Mouse (Mus musculus): ENCODE data around the gene Fam222a. TPM values are rescaled to one million over a fixed set of nuclear protein-coding genes. Genes with fewer than 3 reads are reported as not detected.

Fam222a gene
- polyA plus RNA-seq, 1 experiment from 2014 or later = 7.1 TPM

DNA sequence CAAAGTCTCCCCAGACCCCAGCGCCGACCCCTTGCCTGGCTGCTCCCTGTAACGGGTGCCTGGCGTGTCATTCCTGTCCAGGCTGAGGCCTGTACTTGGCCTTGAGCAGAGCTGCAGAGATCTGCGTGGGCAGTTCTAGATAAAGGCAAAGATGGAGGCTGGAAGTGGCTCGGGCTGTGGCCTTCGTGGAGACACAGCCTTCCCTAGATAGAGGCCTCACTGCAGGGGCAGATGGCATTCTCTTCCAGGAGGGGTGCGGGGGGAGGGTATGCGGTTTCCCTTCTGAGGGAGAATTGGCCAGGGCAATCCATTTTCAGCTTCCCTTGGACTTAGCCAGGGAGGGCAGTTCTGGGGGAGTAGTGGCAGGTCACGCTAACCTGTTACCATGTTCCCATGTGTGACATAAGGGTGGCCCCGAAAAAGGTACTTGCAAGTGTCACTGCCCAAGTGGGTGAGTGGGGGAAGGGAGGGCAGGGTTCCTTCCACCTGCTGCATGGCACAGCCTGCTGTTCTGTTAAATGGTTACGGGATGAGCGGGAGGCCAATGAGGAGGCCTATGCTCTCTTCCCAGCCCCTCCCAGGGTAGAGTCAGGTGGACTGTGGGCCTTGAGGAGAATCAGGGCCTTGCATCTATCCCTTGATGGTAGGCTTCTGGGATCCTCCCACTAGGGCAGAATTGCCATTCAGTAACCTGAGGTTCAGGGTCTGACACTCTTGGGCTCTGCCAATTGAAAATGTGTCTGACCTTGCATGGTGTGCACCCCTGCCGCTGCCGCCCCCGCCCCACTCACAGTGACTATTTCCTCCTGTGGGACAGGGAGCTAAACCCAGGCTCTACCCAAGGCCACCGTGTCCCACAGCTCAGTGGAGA, 22.5 kb downstream of the Fam222a start:
- H3K4me3 ChIP-seq (ENCODE audit: low read depth, low read length) = no peak overlapping the region
- no peaks in the 10 kb centered on the region for H3K27me3 ChIP-seq (replicated peaks; ENCODE audit: control insufficient read depth, insufficient read depth, low read length)
- peak overlapping the region; percentile 51; the same call in 1 of the 2 replicates for H3K27ac ChIP-seq (ENCODE audit: low read depth)
- H3K9me3 ChIP-seq (ENCODE audit: control insufficient read depth, low read length) = no peaks in the 10 kb centered on the region
- H3K36me3 ChIP-seq (ENCODE audit: control insufficient read depth, insufficient read depth, low read length) = no peaks in the 10 kb centered on the region
- no peak overlapping the region for H3K9ac ChIP-seq (ENCODE audit: low read length)
- WGBS = 68% methylated on average over 17 of the region's 17 CpGs
- ATAC-seq (replicated peaks; ENCODE audit: low FRiP score, low TSS enrichment, low read depth) = no peak
- no peak overlapping the region for H3K4me2 ChIP-seq (ENCODE audit: low read length)
- H3K4me1 ChIP-seq (replicated peaks; ENCODE audit: control insufficient read depth, insufficient read depth, low read length) = peaks cover 76% of the 10 kb centered on the region
- no peak for DNase-seq (ENCODE audit: low spot score)

DNA sequence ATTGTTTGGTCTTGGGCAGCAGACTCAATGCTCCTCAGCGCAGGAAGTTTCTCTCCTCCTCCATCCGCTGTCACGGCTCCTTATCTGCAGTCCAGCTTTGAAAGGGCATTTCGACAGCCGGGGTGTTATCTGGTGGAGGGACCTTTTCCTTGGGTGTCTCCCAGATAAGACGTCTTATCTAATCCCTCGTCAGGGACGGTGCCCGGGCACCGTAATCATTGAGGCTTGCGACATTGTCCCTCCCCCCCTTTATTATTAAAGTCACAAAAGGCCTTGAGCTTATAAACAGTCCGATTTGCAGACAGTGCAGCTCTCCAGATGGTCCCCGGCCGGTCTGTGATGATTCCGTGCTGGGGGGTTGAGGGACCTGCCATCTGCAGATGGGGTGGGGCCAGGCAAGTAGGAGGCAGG, 23.3 kb downstream of the Fam222a start:
- WGBS = 22% methylated on average over 15 of the region's 15 CpGs
- no peak overlapping the region for H3K4me3 ChIP-seq (ENCODE audit: low read depth, low read length)
- no peaks in the 10 kb centered on the region for H3K27me3 ChIP-seq (replicated peaks; ENCODE audit: control insufficient read depth, insufficient read depth, low read length)
- peak overlapping the region; percentile 51; the same call in 1 of the 2 replicates for H3K27ac ChIP-seq (ENCODE audit: low read depth)
- peaks cover 74% of the 10 kb centered on the region for H3K4me1 ChIP-seq (replicated peaks; ENCODE audit: control insufficient read depth, insufficient read depth, low read length)
- ATAC-seq (replicated peaks; ENCODE audit: low FRiP score, low TSS enrichment, low read depth) (peak; percentile 37; the same call in 1 of the 2 replicates), DNase-seq (ENCODE audit: low spot score) (no peak)
- H3K9me3 ChIP-seq (ENCODE audit: control insufficient read depth, low read length) = no peaks in the 10 kb centered on the region
- no peak overlapping the region for H3K9ac ChIP-seq (ENCODE audit: low read length)
- H3K4me2 ChIP-seq (ENCODE audit: low read length) = peak overlapping the region; percentile 20; the same call in 1 of the 2 replicates
- H3K36me3 ChIP-seq (ENCODE audit: control insufficient read depth, insufficient read depth, low read length) = no peaks in the 10 kb centered on the region

DNA sequence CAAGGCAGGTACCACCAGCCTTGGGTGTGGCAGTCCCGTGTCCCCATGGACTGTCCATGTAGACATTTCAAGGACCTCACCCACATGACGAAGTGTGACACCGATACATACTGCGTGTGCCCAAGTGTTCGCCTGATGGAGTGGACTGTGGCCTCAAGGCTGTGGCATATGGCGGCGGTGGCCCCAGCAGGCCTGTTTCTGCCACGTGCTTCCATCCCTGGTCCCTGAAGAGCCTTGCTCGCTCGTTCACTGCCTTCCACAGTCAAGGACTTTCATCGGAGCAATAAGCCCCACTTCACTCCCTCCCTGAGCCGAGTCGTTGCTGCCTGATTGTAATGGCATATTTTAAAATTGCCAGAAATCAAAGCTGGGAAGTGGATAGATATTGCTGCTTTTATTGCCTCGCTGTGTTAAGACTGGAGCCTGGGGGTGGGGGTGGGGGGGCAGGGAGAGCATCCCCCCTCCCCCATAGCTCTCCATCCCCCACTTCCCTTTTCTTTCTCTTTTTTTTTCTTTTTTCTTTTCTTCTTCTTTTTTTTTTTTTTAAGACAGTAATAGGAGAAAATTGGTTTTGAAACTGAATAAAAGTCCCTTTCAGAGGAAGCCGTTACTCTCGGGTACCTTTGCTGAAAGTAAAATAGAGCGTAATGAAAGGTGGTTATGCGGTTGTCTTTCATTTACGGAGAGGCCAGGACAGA, 24.8 kb downstream of the Fam222a start:
- WGBS = 66% methylated on average over 19 of the region's 19 CpGs

DNA sequence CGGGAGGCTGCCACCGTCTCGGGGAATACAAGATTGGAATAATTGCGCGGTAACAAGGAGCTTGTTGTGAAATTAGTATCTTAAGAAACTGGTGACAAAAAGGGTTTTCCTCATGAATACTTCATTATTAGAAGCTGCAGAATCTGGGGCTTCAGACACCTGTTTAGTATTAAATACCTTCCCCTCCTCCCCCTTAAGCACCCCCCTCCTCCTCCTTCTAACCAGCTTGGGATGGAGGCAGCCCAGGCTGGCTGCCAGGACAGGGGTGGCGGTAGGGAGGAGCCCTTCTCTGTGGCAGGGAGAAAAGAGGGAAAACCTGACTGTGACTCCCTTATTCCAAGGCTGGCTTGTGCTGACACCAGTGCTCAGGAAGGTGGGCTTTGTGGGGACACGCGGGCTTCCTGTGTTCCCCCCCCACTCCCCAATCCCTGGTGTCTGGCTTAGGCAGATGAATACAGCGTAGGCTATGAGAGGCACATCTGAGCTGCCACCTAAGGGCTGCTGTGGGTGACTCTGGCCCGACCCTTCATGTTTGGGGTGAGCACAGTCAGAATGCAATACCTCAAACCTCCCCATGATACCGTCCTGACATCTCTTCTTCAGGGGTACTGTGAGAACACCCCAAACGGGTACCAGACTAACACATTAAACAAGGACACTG, 25.5 kb downstream of the Fam222a start:
- Histone ChIP-seq H3K27ac (ENCODE audit: low read depth) (no peak overlapping the region; the same call in 1 of the 2 replicates), H3K4me1 (replicated peaks; ENCODE audit: control insufficient read depth, insufficient read depth, low read length) (peaks cover 80% of the 10 kb centered on the region), H3K4me2 (ENCODE audit: low read length) (no peak overlapping the region), H3K9ac (ENCODE audit: low read length) (no peak overlapping the region), H3K9me3 (ENCODE audit: control insufficient read depth, low read length) (no peaks in the 10 kb centered on the region), H3K27me3 (replicated peaks; ENCODE audit: control insufficient read depth, insufficient read depth, low read length) (no peaks in the 10 kb centered on the region), H3K4me3 (ENCODE audit: low read depth, low read length) (no peak overlapping the region), H3K36me3 (ENCODE audit: control insufficient read depth, insufficient read depth, low read length) (no peaks in the 10 kb centered on the region)
- no peak for DNase-seq (ENCODE audit: low spot score)
- ATAC-seq (replicated peaks; ENCODE audit: low FRiP score, low TSS enrichment, low read depth) = no peak
- WGBS = 67% methylated on average over 11 of the region's 12 CpGs

More for the DNA sequence above, 24.8 kb downstream of the Fam222a start:
- Histone ChIP-seq H3K4me3 (ENCODE audit: low read depth, low read length) (no peak overlapping the region), H3K27ac (ENCODE audit: low read depth) (no peak overlapping the region), H3K27me3 (replicated peaks; ENCODE audit: control insufficient read depth, insufficient read depth, low read length) (no peaks in the 10 kb centered on the region), H3K4me1 (replicated peaks; ENCODE audit: control insufficient read depth, insufficient read depth, low read length) (peaks cover 80% of the 10 kb centered on the region), H3K9ac (ENCODE audit: low read length) (no peak overlapping the region), H3K36me3 (ENCODE audit: control insufficient read depth, insufficient read depth, low read length) (no peaks in the 10 kb centered on the region), H3K4me2 (ENCODE audit: low read length) (no peak overlapping the region), H3K9me3 (ENCODE audit: control insufficient read depth, low read length) (no peaks in the 10 kb centered on the region)
- DNase-seq (ENCODE audit: low spot score) = no peak
- no peak for ATAC-seq (replicated peaks; ENCODE audit: low FRiP score, low TSS enrichment, low read depth)

DNA sequence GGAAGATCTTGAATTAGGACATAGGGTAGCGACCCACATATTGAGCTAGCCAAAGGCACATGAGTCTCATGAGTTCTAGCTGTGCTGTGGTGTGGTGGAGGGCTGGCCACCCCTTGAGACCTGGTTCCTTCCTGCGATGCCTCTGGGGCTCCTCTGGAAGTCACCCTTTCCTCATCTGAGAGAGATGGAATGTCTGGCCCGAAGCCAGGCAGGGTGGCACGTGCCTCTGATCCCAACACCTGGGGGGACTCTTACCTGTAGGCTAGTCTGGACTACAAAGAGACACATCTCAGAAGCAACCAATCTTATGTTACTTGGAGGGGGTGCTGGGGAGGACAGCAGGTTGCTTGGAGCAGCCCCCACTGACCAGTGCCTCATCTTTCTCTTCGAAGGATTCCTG, 26.1 kb downstream of the Fam222a start:
- ATAC-seq (replicated peaks; ENCODE audit: low FRiP score, low TSS enrichment, low read depth) (no peak), DNase-seq (ENCODE audit: low spot score) (no peak)
- no peak overlapping the region for H3K4me3 ChIP-seq (ENCODE audit: low read depth, low read length)
- no peaks in the 10 kb centered on the region for H3K9me3 ChIP-seq (ENCODE audit: control insufficient read depth, low read length)
- 0 out of 2 replicates have a peak overlapping the region, but pooled peaks have one; percentile 16 for H3K9ac ChIP-seq (ENCODE audit: low read length)
- 76% methylated on average over 5 of the region's 5 CpGs for WGBS
- no peaks in the 10 kb centered on the region for H3K27me3 ChIP-seq (replicated peaks; ENCODE audit: control insufficient read depth, insufficient read depth, low read length)
- H3K36me3 ChIP-seq (ENCODE audit: control insufficient read depth, insufficient read depth, low read length) = no peaks in the 10 kb centered on the region
- H3K27ac ChIP-seq (ENCODE audit: low read depth) = peak overlapping the region; percentile 88
- peaks cover 79% of the 10 kb centered on the region for H3K4me1 ChIP-seq (replicated peaks; ENCODE audit: control insufficient read depth, insufficient read depth, low read length)
- H3K4me2 ChIP-seq (ENCODE audit: low read length) = peak overlapping the region; percentile 38

DNA sequence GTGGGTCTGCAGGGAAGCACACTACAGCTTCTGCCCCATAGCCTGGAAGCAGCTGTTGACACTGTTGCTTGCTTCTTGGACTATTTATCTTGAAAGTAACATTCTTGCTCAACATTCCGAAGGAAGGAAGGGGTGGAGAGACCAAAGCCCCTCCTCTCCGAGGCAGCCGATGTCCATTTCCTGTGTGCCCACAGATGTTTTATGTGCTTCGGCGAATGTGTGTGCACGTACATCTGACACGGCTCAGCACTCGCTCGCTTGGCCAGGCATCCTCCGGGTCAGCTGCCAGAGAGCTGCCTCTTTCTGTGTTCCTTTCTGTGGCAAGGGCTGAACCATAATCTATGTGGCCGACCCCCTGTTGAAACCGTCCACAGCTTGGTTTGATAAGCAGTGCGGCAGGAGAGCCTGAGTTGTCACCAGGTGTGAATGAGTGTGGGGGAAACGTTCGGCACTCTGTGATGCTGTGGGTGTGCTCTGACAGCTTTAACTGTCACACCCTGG, 27.0 kb downstream of the Fam222a start:
- DNase-seq (ENCODE audit: low spot score) (no peak), ATAC-seq (replicated peaks; ENCODE audit: low FRiP score, low TSS enrichment, low read depth) (no peak)
- no peaks in the 10 kb centered on the region for H3K27me3 ChIP-seq (replicated peaks; ENCODE audit: control insufficient read depth, insufficient read depth, low read length)
- peaks cover 72% of the 10 kb centered on the region for H3K4me1 ChIP-seq (replicated peaks; ENCODE audit: control insufficient read depth, insufficient read depth, low read length)
- H3K9ac ChIP-seq (ENCODE audit: low read length) = no peak overlapping the region
- H3K4me2 ChIP-seq (ENCODE audit: low read length) = peak overlapping the region; percentile 38
- 27% methylated on average over 15 of the region's 15 CpGs for WGBS
- H3K27ac ChIP-seq (ENCODE audit: low read depth) = peak overlapping the region; percentile 88
- H3K9me3 ChIP-seq (ENCODE audit: control insufficient read depth, low read length) = no peaks in the 10 kb centered on the region
- H3K36me3 ChIP-seq (ENCODE audit: control insufficient read depth, insufficient read depth, low read length) = no peaks in the 10 kb centered on the region
- H3K4me3 ChIP-seq (ENCODE audit: low read depth, low read length) = no peak overlapping the region

DNA sequence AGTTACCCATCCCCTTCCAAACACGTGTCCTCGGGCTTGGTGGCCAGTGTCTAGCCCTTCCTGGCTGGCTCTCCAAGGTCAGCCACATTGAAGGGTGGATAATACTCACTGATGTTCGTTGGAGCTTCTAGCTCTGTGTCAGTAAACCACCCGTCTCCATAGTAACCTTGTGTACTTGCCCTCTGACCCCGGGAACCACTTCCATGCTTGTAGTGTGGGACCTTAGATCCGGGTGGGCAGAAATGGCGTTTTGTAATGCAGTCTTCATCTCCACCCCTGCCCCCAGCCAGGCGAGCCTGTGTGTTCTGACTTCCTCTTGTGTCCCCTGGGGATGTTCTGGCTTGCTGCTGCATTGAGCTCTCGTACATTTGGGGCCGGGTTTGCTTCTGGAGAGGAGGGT, 28.8 kb downstream of the Fam222a start:
- DNase-seq (ENCODE audit: low spot score) (no peak), ATAC-seq (replicated peaks; ENCODE audit: low FRiP score, low TSS enrichment, low read depth) (no peak)
- no peak overlapping the region for H3K4me3 ChIP-seq (ENCODE audit: low read depth, low read length)
- no peak overlapping the region for H3K4me2 ChIP-seq (ENCODE audit: low read length)
- 19% methylated on average over 10 of the region's 10 CpGs for WGBS
- no peaks in the 10 kb centered on the region for H3K9me3 ChIP-seq (ENCODE audit: control insufficient read depth, low read length)
- no peak overlapping the region for H3K9ac ChIP-seq (ENCODE audit: low read length)
- no peaks in the 10 kb centered on the region for H3K27me3 ChIP-seq (replicated peaks; ENCODE audit: control insufficient read depth, insufficient read depth, low read length)
- no peak overlapping the region for H3K27ac ChIP-seq (ENCODE audit: low read depth)
- no peaks in the 10 kb centered on the region for H3K36me3 ChIP-seq (ENCODE audit: control insufficient read depth, insufficient read depth, low read length)
- H3K4me1 ChIP-seq (replicated peaks; ENCODE audit: control insufficient read depth, insufficient read depth, low read length) = peaks cover 54% of the 10 kb centered on the region

DNA sequence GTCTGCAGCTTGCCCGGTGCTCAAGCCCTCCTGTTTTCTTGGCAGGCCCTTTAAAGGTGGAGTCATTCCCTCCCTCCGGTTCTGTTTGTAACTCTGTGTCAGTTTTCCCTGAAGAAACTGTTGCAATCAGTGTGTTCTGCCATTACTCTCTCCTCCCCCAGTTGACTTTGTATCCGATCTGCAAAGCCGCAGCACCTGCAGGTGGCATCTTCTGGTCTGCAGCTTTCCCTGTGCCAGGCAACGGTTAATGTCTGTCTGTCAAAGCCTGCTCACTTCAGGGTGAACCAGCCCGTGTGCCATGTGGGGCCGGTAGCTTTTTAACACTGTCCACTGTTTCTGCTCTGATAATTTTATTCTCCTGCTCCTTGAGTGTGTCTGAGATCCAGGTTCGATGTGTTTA, 29.4 kb downstream of the Fam222a start:
- WGBS = 31% methylated on average over 8 of the region's 8 CpGs
- no peak overlapping the region for H3K4me3 ChIP-seq (ENCODE audit: low read depth, low read length)
- no peak overlapping the region for H3K27ac ChIP-seq (ENCODE audit: low read depth)
- H3K4me1 ChIP-seq (replicated peaks; ENCODE audit: control insufficient read depth, insufficient read depth, low read length) = peaks cover 48% of the 10 kb centered on the region
- ATAC-seq (replicated peaks; ENCODE audit: low FRiP score, low TSS enrichment, low read depth) (no peak), DNase-seq (ENCODE audit: low spot score) (no peak)
- no peaks in the 10 kb centered on the region for H3K9me3 ChIP-seq (ENCODE audit: control insufficient read depth, low read length)
- H3K36me3 ChIP-seq (ENCODE audit: control insufficient read depth, insufficient read depth, low read length) = no peaks in the 10 kb centered on the region
- no peak overlapping the region for H3K9ac ChIP-seq (ENCODE audit: low read length)
- H3K4me2 ChIP-seq (ENCODE audit: low read length) = no peak overlapping the region
- no peaks in the 10 kb centered on the region for H3K27me3 ChIP-seq (replicated peaks; ENCODE audit: control insufficient read depth, insufficient read depth, low read length)

All from intestine, embryonic 14.5 days (tissue).